Mouse (Mus musculus) small intestine, adult 2 months (tissue): ENCODE data around the gene Ugt3a1. TPM values are rescaled to one million over a fixed set of nuclear protein-coding genes. Genes with fewer than 3 reads are reported as not detected.
"Not testable (repeated sequence)": the region's sequence is repeated elsewhere in the genome, so short reads cannot be mapped to it uniquely, and the experiment has no call there.

Source experiments
- H3K27ac ChIP-seq: fragments of 200-500 bp; 2 replicates; pipeline ENCODE4 v1.5.1; 2012; ENCODE audit warnings: low read depth, low read length, control low read depth, inconsistent platforms; ENCODE audit not compliant: insufficient read depth
- H3K27me3 ChIP-seq: fragments of 200-500 bp; 2 replicates; pipeline ENCODE4 v1.6.1; 2012; ENCODE audit warnings: mild to moderate bottlenecking, moderate library complexity, low read length, inconsistent platforms; ENCODE audit not compliant: control insufficient read depth, insufficient read depth
- H3K36me3 ChIP-seq: fragments of 200-500 bp; 2 replicates; pipeline ENCODE4 v1.6.1; 2012; ENCODE audit warnings: mild to moderate bottlenecking, low read length, control low read depth, inconsistent platforms; ENCODE audit not compliant: control insufficient read depth, insufficient read depth
- H3K4me1 ChIP-seq: fragments of 200-500 bp; 2 replicates; pipeline ENCODE4 v1.6.1; 2012; ENCODE audit warnings: low read length, inconsistent platforms, mixed read lengths; ENCODE audit not compliant: control insufficient read depth, insufficient read depth, insufficient read length
- H3K4me3 ChIP-seq: fragments of 200-500 bp; 2 replicates; pipeline ENCODE4 v1.5.1; 2012; ENCODE audit warnings: low read depth, mild to moderate bottlenecking, control low read depth, inconsistent platforms, low read length, moderate library complexity
- CTCF ChIP-seq: fragments of 200-500 bp; IDR thresholded peaks from 2 replicates; pipeline ENCODE4 v1.5.1; 2012; ENCODE audit warnings: low read depth, mild to moderate bottlenecking, control low read depth, inconsistent platforms, low read length, moderate library complexity, mixed read lengths; ENCODE audit not compliant: insufficient replicate concordance, insufficient read length; ENCODE audit errors: extremely low read depth
- POLR2A ChIP-seq: fragments of 200-500 bp; IDR thresholded peaks from 2 replicates; pipeline ENCODE4 v1.6.1; 2012; ENCODE audit warnings: low read depth, mild to moderate bottlenecking, control low read depth, inconsistent platforms, low read length, moderate library complexity
- WGBS: fragments of 180-500 bp; shearing (Covaris S2); methylation state at CpG from one replicate; pipeline ENCODE4 v1.1.7; 2018; 5-methylcytosine and 5-hydroxymethylcytosine counted together
- polyA plus RNA-seq: library from polyadenylated mRNA; depleted of rRNA; stranded (reverse); fragments of >200 nt; gene quantifications from 2 replicates; pipeline ENCODE4 v1.2.3, GENCODE M21; 2012; rRNA removed

Ugt3a1 gene
- not detected in 2 replicates for polyA plus RNA-seq

DNA sequence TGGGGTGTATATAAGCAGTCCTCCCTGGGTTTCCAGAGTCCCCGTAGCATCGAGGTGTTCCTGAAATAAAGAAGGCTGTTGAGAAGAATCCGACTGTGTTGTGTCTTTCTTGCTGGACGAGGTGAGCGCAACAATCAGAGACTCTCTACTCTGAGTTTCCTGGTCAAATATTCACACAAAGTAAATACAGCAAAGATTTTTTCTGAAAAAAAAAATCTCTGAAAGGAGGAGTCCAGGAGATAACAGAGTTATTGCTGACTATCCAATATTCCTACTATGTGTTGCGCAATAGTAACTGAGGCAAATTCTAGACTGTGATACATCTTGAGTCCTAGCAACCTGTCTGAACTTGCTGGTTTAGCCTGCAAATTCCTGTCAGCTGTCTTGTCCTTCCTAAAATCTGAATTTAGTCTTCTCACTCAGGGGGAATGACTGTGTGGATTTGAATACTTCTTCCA lies at the start of gene Ugt3a1:
Ugt3a1 (plus strand) TSS at position 51 of the 458 bp plus-strand sequence.
- no peaks in the 10 kb centered on the region for H3K4me1 ChIP-seq
- TF ChIP-seq CTCF (no peak), POLR2A (no peak)
- H3K27ac ChIP-seq, result no peak within 1 kb of the TSS
- H3K4me3 ChIP-seq, result no peak within 1 kb of the TSS
- no peaks in the 10 kb centered on the region for H3K27me3 ChIP-seq
- no peaks in the 10 kb centered on the region for H3K36me3 ChIP-seq
- WGBS, result 79% methylated on average over 6 of the region's 6 CpGs

DNA sequence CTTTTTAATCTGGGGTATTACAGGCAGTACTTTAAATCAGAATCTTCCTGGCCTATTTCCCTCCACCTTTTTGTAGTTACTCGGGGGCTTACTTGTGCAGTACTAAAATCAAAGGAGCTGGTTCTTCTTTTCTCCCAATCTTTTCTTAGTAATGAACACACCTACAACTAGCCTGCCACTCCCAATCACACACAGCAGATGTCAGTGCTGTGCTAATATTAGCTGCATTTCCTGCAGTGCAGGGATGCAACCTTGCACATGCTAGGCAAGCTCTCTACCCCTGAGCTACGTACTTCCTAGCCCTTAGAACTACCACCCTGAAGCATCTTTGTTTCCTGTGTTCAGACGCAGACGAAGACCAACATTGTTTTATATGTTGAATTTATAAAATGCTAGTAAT lies 45.8 kb upstream of the Ugt3a1 start:
- not testable (repeated sequence) for H3K27ac ChIP-seq, H3K36me3 ChIP-seq, H3K4me3 ChIP-seq, H3K27me3 ChIP-seq, H3K4me1 ChIP-seq
- 73% methylated on average over 4 of the region's 4 CpGs for WGBS

DNA sequence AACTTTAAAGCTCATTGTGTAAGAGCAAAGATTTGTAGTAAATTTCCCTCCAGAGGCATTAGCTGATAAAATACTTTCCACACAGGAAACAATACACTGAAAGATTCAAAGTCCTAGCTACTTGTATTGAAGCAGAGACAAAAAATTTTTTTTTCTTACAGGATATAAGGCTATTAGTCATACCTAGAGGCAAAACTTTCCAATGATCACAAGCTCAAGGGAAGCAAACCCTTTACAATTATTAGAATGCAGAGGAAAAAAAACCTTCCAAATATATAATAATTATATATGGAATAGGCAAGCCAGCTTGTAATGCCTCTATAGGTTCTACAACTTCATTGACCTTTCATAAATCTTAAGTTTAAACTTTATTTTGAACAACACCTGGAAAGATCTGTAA lies 30.3 kb upstream of the Ugt3a1 start:
- Histone ChIP-seq H3K4me1 (no peaks in the 10 kb centered on the region), H3K36me3 (no peaks in the 10 kb centered on the region), H3K4me3 (no peak overlapping the region), H3K27ac (no peak overlapping the region), H3K27me3 (no peaks in the 10 kb centered on the region)
- TF ChIP-seq POLR2A, result no peak
- no peak for TF ChIP-seq CTCF

DNA sequence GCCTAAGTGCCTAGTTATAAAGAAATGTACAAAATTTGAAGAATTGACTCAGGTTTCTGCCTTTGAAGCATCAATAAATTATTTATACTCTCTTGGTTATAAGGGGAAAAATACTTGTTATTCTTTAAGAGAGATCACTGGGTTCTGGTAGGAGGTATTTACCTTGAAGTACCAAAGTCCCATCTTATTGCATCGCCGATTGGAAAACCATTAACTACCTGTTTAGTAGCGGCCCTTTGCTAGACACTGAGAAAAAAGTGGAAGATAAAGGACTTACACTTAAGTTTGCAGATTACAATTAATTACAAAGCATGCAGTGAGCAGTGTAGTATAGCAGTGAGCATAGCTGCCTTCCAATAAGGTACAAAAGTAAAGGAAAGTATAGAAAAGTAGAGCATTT lies 23.8 kb upstream of the Ugt3a1 start:
- Histone ChIP-seq H3K27me3 (no peaks in the 10 kb centered on the region), H3K4me1 (no peaks in the 10 kb centered on the region), H3K36me3 (no peaks in the 10 kb centered on the region), H3K4me3 (no peak overlapping the region), H3K27ac (no peak overlapping the region)
- TF ChIP-seq POLR2A (no peak), CTCF (no peak)
- WGBS, result 82% methylated on average over 3 of the region's 3 CpGs

DNA sequence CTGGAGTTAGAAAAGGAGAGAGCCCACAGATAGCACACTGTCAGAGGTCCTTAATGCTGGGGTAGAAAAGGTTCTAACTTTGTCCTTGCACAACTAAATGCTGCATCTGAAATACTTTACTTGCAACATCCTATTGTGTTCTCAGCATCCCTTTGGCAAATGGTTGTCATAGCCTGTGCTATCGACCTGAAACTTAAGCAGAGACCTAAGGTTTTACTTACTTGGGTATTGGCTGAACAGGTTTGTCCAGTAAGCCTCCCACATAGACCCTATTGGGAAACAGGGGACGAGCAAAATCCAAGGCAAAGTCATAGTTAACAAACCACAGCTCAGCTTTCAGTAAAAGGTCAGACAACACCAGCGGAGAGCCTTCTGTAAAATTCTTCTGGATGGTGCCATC lies 16.1 kb upstream of the Ugt3a1 start:
- WGBS, result 69% methylated on average over 3 of the region's 3 CpGs
- Histone ChIP-seq H3K4me1 (no peaks in the 10 kb centered on the region), H3K36me3 (no peaks in the 10 kb centered on the region), H3K4me3 (no peak overlapping the region), H3K27me3 (no peaks in the 10 kb centered on the region), H3K27ac (no peak overlapping the region)
- TF ChIP-seq POLR2A (no peak), CTCF (no peak)

DNA sequence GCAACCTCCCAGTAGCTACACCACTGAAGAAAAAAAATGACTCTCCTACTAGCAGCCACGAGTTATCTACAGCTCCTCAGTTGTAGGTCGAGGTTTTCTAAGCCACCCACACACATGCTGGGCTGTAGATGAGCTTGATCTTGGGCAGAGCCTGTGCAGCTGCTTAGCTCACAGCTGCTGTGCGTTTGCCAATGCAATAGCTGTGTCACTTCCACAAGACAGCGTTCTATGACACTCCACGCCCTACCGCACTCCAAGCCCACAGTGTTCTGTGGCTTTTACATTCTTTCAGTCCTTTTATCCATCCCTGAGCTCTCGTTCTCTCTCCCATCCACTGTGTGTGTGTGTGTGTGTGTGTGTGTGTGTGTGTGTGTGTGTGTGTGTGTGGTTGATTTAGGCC lies 4.8 kb upstream of the Ugt3a1 start:
- no peaks in the 10 kb centered on the region for H3K4me1 ChIP-seq
- no peaks in the 10 kb centered on the region for H3K36me3 ChIP-seq
- H3K27ac ChIP-seq, result no peak overlapping the region
- H3K27me3 ChIP-seq, result no peaks in the 10 kb centered on the region
- WGBS, result 71% methylated on average over 7 of the region's 7 CpGs
- TF ChIP-seq POLR2A, result no peak
- H3K4me3 ChIP-seq, result no peak overlapping the region

DNA sequence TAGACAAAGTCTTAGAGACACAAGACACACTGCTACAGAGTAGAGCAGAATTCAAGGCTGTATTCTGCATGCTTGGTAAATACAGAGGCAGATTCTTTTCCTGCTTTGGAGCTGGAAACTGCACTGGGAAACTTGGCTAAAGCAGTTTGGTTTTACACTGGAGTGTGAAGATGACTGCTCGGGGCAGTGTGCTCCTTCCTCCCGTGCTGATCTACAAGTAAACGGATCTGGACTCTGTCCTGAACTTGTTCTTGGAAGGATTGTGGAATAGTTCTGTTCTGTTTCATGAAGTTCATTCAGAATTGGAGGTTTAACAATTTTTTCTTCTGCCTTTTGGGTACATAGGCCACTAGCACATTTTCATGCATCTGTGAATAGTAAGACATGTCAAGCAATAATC lies 2.3 kb downstream of the Ugt3a1 start:
- no peaks in the 10 kb centered on the region for H3K4me1 ChIP-seq
- 63% methylated on average over 3 of the region's 3 CpGs for WGBS
- H3K4me3 ChIP-seq, result no peak overlapping the region
- H3K36me3 ChIP-seq, result no peaks in the 10 kb centered on the region
- H3K27ac ChIP-seq, result no peak overlapping the region
- TF ChIP-seq CTCF, result no peak
- no peak for TF ChIP-seq POLR2A
- no peaks in the 10 kb centered on the region for H3K27me3 ChIP-seq

DNA sequence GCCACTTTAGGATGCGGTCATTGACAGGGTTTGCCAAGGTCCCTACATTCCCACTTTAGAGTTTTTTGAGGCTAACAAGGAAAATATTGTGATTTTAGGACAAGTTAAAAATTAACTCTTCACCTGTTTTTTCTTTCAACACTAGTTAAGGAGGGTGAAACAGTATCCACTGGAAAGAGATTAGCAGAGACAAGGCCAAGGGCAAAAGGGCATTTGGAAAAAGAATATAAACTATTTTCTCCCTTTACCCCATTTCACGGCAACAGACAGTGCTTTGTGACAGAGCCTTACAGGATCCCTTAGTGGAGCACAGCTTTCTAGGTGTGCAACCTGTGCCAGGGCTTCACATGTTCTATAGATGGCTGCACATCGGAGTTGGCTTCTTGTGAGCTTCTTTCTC lies 2.9 kb downstream of the Ugt3a1 start:
- TF ChIP-seq CTCF (no peak), POLR2A (no peak)
- Histone ChIP-seq H3K27ac (no peak overlapping the region), H3K4me1 (no peaks in the 10 kb centered on the region), H3K4me3 (no peak overlapping the region), H3K36me3 (no peaks in the 10 kb centered on the region), H3K27me3 (no peaks in the 10 kb centered on the region)
- WGBS, result 73% methylated on average over 3 of the region's 3 CpGs
